Mouse (Mus musculus) B cell, adult 2 months (primary cell): ENCODE results near the gene Slc7a11.

ENCODE experiments used
- DNase-seq, 2 experiments: peaks; one replicate each; pipeline ENCODE4 v3.0.0; 2022

Slc7a11 gene

GRCm38 (mm10) chr3:50388786-50389185, 54.6 kb downstream of the Slc7a11 start:
- DNase-seq = no peak

GRCm38 (mm10) chr3:50388288-50388687, 55.1 kb downstream of the Slc7a11 start:
- DNase-seq = no peak

- no peak for DNase-seq
Observed at GRCm38 (mm10) chr3:50387280-50387679, 56.1 kb downstream of the Slc7a11 start.

GRCm38 (mm10) chr3:50386561-50387221, 56.7 kb downstream of the Slc7a11 start:
- no peak for DNase-seq

- no peak for DNase-seq
Observed at GRCm38 (mm10) chr3:50386066-50386465, 57.3 kb downstream of the Slc7a11 start.

- peak in 1 of 2 experiments; percentile 6 for DNase-seq
Observed at GRCm38 (mm10) chr3:50382729-50383128, 60.7 kb downstream of the Slc7a11 start.

GRCm38 (mm10) chr3:50381861-50382693, 61.3 kb downstream of the Slc7a11 start:
- DNase-seq = no peak

- DNase-seq = peak; percentile 68 to 69
Observed at GRCm38 (mm10) chr3:50381160-50381860, 62.1 kb downstream of the Slc7a11 start.

GRCm38 (mm10) chr3:50379942-50380341, 63.5 kb downstream of the Slc7a11 start:
- no peak for DNase-seq

GRCm38 (mm10) chr3:50375477-50375876, 67.9 kb downstream of the Slc7a11 start:
- no peak for DNase-seq

GRCm38 (mm10) chr3:50369791-50370190, 73.6 kb downstream of the Slc7a11 start:
- DNase-seq = no peak

- no peak for DNase-seq
Observed at GRCm38 (mm10) chr3:50367175-50367574, 76.2 kb downstream of the Slc7a11 start.

- DNase-seq = no peak
Observed at GRCm38 (mm10) chr3:50363659-50364058, 79.8 kb downstream of the Slc7a11 start.

GRCm38 (mm10) chr3:50347081-50347480, 96.3 kb downstream of the Slc7a11 start:
- no peak for DNase-seq

GRCm38 (mm10) chr3:50344411-50344810, 99.0 kb downstream of the Slc7a11 start:
- no peak for DNase-seq

- no peak for DNase-seq
Observed at GRCm38 (mm10) chr3:50324524-50324923, 118.9 kb downstream of the Slc7a11 start.

GRCm38 (mm10) chr3:50323881-50324280, 119.5 kb downstream of the Slc7a11 start:
- DNase-seq = no peak

GRCm38 (mm10) chr3:50320862-50321261, 122.6 kb downstream of the Slc7a11 start:
- DNase-seq = no peak

- no peak for DNase-seq
Observed at GRCm38 (mm10) chr3:50318074-50318473, 125.3 kb downstream of the Slc7a11 start.

GRCm38 (mm10) chr3:50313816-50314215, 129.6 kb downstream of the Slc7a11 start:
- DNase-seq = no peak

- DNase-seq = no peak
Observed at GRCm38 (mm10) chr3:50307339-50308327, 135.8 kb downstream of the Slc7a11 start.

- DNase-seq = no peak
Observed at GRCm38 (mm10) chr3:50306334-50306733, 137.1 kb downstream of the Slc7a11 start.
